Mouse (Mus musculus) bone marrow macrophage, adult 2 months (primary cell): ENCODE data around the gene Pomt2. TPM values are rescaled to one million over a fixed set of nuclear protein-coding genes. Genes with fewer than 3 reads are reported as not detected.
"Not testable (repeated sequence)": the region's sequence is repeated elsewhere in the genome, so short reads cannot be mapped to it uniquely, and the experiment has no call there.

Experiments used
- H3K27ac ChIP-seq: 2 replicates; pipeline ENCODE4 v1.5.1; 2012; ENCODE audit warnings: low read depth, low read length; ENCODE audit not compliant: insufficient read depth
- H3K4me1 ChIP-seq: 2 replicates; pipeline ENCODE4 v1.6.1; 2012; ENCODE audit warnings: low read length; ENCODE audit not compliant: control insufficient read depth, insufficient read depth
- H3K4me3 ChIP-seq: 2 replicates; pipeline ENCODE4 v1.5.1; 2012; ENCODE audit warnings: mild to moderate bottlenecking, low read length, moderate library complexity; ENCODE audit not compliant: insufficient read depth
- CTCF ChIP-seq: IDR thresholded peaks from 2 replicates; pipeline ENCODE4 v1.5.1; 2012; ENCODE audit warnings: low read depth, mild to moderate bottlenecking, low read length, moderate library complexity
- POLR2A ChIP-seq: IDR thresholded peaks from 2 replicates; pipeline ENCODE4 v1.6.1; 2012; ENCODE audit warnings: mild to moderate bottlenecking, low read depth, low read length, borderline replicate concordance
- polyA plus RNA-seq: library from polyadenylated mRNA; stranded (reverse); fragments of >200 nt; gene quantifications from 2 replicates; pipeline ENCODE4 v1.2.4, GENCODE M21; 2012; ENCODE audit not compliant: missing spikeins, insufficient read depth, insufficient read length

Gene Pomt2
- 6.0 and 6.1 TPM in 2 replicates for polyA plus RNA-seq

DNA sequence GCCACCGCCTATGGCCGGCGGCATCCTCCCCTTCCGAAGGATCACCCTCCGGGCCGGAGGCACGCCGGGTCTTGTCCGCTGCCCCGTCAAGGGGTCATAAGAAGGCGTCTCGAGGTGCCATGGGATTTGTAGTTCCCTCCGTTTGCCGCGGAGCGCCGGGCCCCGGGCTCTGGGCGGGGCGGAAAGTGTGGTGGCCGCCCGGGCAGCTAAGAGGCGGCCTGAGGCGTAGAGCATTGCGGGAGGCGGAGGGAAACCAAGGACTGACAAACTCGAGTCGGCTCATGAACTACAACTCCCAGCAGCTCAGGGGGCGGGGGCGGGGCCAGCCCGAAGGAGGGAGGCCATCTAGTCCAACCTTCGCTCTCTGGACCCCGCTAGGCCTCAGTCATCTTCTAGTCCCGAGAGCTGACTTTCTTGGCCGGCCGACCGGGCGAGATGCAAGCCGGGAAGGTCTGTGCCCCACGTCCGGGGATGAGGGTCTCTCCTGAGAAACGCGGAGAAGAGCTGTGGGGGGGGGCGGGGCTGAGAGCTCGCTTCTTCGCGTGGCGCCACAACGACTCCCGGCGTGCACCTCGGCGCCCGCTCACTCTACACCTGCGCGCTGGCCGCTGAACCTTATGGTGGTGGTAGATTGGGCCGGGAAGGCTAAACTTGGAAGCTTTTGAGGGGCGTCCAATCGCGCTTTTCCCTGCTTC is at the start of gene Pomt2:
TSS of gene Pomt2 (minus strand) at position 574 of the 695 bp plus-strand sequence.
- Histone ChIP-seq H3K4me3 (peak within 1 kb of the TSS; percentile 86), H3K4me1 (no peaks in the 10 kb centered on the region), H3K27ac (peak within 1 kb of the TSS; percentile 61)
- TF ChIP-seq POLR2A (no peak), CTCF (no peak)

DNA sequence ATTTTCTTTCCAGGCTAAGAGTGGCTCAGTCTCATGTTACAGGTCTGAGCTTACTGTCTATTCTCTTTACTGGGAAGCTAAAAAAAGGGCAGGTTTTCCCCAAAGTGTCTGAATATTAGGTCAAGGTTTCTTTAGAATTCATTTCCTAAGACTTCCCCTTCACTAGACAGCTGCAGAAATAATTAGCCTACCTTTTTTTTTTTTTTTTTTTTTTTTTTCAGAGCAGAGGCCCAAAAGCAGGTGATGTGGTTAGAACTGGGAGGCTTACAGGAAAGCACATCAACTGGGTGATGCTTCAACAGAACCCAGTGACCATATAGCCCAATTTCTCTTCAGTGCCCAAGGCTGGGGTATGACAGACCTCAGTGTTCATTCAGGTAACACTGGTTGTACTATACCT is 48.5 kb upstream of the Pomt2 start:
- H3K4me1 ChIP-seq = peaks cover 25% of the 10 kb centered on the region
- H3K4me3 ChIP-seq = no peak overlapping the region
- TF ChIP-seq POLR2A = no peak
- TF ChIP-seq CTCF = no peak
- no peak overlapping the region for H3K27ac ChIP-seq

DNA sequence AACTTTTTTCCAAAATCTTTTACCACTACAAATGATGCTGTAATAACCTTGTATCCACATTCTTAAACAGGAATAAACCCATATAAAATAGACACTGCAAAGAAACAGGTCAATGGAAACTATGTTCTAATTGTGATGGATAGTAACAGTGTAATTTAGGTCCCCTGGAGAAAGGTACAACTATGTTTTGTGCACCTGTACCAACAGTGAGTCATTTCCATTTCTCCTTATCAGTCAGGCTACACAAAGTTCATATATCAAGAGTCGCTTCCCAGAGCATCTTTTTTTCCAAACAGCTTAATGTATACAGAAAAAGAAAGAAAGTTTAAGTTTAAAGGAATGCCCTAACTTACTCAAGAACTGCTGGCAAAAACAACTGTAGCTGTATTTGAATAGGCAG is 47.3 kb upstream of the Pomt2 start:
- Histone ChIP-seq H3K27ac (no peak overlapping the region), H3K4me1 (peaks cover 21% of the 10 kb centered on the region), H3K4me3 (no peak overlapping the region)
- TF ChIP-seq CTCF (no peak), POLR2A (no peak)

DNA sequence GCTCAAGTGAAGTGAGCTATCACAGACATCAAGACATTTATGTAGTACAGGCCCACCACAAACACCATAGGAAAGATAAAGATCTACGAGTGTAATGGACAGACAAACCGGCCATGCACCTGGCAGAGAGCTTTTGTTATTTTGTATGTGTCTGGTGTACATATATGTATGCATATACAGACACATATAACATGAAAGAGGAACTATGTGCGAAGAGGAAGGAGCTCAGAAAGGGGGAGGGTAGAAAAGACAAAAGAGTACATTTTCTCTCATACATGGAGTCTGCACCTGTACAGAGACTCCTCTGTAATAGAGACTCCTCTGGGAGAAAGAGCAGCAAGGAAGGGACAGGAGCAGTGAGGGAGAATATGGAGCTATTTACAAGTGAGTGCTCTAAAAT is 45.2 kb upstream of the Pomt2 start:
- TF ChIP-seq POLR2A = no peak
- H3K27ac ChIP-seq = no peak overlapping the region
- peaks cover 17% of the 10 kb centered on the region for H3K4me1 ChIP-seq
- no peak overlapping the region for H3K4me3 ChIP-seq

DNA sequence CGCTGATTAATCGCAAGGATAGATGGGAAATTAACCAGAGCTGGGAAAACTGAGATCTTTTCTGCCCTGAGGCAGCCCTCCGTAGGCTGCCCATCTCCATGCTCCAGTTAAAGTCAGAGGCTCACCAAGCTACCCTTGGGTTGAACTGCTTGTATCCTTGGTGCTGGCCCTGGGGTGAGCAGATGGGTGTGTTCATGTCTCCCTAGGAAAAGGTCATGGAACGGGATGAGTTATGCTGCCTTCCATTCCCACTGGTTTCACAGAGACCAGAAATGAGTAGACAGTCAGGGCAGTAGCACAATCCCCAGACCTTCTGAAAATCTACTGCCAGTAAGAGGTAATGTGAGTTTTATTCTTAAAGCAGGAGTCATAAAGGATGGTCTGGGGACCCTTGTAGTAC is 29.9 kb upstream of the Pomt2 start:
- Histone ChIP-seq H3K4me3 (no peak overlapping the region), H3K4me1 (peaks cover 23% of the 10 kb centered on the region), H3K27ac (no peak overlapping the region)
- TF ChIP-seq CTCF (no peak), POLR2A (no peak)

DNA sequence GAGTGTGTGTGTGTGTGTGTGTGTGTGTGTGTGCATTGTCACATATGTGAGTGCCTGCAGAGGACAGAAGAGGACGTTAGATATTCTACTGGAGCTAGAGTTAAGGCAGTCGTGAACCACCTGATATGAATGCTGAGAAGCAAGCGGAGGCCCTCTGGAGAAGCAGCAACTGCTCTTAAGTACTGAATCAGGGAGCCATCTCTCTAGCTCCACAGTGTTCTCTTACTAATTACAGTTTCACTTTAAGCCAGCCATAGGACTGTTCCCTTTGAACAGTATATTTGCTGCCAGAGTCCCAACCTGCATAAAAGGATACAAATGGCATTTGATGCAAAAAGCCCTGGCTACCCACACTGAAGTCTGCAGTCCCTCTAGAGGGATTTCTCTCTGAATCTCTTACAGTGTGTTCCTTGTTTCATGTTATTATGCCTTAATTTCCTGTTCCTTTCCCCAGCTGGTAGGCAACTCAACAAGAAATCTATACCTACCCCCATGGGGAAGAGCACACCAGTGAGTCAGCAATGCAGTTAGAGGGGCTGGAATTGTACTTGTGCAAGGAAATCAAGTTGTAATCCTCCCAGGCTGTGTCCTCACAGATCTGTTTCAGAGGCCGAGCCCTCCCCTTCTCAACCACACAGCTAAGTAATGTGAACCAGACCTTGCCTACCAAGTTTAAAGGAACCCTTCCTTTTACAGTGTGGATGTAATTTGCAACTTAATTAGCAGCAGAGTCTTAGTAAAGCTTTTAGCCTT is 27.6 kb upstream of the Pomt2 start:
- H3K4me1 ChIP-seq = peaks cover 23% of the 10 kb centered on the region
- H3K27ac ChIP-seq = peak overlapping the region; percentile 59
- TF ChIP-seq CTCF (no peak), POLR2A (no peak)
- 0 out of 2 replicates have a peak overlapping the region, but pooled peaks have one; percentile 1 for H3K4me3 ChIP-seq

DNA sequence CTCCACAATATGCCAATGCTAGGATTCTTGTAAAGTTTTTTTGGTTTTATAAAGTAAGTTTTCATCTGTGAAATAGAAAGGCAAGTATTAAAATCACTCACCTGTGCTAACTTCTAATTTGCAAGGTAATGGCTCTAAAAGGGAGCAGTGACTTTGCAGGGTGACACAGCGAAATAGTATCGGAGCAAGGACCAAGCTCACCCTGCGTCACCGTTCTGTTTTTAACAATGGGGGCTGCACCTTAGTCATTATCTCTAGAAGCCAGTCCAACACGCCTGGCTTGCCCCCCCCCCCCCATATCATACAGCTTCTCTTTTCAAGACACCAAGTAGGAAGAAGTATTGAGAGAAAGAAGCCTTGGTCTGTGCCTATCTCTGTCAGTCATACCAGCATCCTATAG is 13.0 kb upstream of the Pomt2 start:
- Histone ChIP-seq H3K27ac (no peak overlapping the region), H3K4me1 (no peaks in the 10 kb centered on the region), H3K4me3 (no peak overlapping the region)
- no peak for TF ChIP-seq POLR2A

DNA sequence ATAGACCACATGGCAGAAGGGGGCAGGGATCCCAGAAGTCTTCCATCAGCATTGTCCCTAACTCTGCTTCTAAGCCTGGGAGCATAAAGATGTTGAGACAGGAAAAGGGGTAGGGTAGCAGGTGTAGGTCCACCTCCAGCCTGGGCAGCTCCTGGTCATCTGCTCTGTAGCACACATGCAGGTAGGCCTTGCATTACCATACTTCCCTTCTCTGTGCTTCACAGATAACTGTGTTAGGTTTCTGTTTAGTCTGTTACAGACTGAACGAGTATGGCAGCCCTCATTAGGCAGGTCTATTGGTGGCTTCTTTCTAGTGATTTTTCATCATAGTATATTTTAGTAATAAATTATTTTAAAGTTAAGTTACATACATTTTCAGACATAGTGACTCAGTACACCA is 12.5 kb upstream of the Pomt2 start:
- Histone ChIP-seq H3K27ac (no peak overlapping the region), H3K4me1 (no peaks in the 10 kb centered on the region), H3K4me3 (no peak overlapping the region)
- TF ChIP-seq POLR2A (no peak), CTCF (no peak)

DNA sequence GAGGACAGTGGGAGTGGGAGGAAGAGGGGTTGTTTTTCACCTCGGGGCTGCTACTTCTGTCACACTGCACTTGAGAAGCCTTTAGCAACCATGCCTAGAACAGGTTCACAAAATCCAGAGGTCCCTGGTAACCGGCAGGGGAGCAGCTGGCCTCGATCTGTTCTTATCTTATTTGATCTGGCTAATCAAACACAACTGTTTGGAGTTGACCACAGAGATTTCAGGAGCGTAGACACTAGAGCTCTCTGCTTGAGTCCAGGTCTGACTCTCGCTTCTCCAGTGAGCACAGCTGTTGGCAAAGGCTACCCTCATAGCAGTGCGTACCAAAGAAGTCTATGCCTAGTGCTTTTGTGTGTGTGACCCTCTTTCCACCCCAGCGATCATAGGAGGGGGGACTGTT is 10.3 kb upstream of the Pomt2 start:
- no peak for TF ChIP-seq CTCF
- no peak for TF ChIP-seq POLR2A
- Histone ChIP-seq H3K4me1 (no peaks in the 10 kb centered on the region), H3K4me3 (no peak overlapping the region), H3K27ac (no peak overlapping the region)

DNA sequence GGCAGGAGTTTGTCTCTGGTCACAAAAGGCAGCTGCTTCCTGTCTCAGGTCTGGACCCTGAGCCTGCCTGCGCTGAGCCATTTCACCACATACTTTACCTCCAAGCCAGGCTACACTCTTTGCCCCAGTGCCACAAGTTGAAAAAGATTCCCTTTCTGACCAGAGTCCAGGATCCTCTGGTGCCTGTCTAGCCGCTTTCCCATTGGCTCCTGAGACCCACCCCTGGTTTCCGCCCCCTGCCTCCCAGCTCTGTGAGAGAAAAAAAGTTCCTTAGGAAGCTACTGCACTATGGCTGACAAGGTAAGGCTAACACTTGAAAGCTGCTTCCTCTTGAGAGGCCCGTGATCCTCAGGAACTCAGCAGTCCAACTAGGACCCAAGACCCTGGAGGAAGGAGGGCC is 9.6 kb upstream of the Pomt2 start:
- no peak overlapping the region for H3K4me3 ChIP-seq

DNA sequence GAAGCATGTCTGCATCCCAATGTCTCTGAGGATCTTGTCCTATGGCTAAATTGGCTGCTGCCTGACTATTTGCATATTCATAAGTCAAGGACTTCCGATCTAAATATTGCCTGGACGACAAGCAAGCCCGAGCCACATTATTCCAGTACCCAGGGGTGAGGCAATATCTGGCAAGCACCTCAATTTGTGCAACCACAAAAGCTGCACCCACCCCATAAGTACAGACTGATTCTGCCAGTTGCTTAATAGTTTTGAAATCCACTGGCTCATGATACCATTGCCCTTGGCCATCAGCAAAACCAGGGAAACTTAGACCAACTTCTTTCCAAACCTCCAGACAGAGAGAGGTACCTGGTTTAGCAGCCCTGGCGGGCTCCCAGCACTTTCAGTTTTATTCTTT is 6.7 kb upstream of the Pomt2 start:
- not testable (repeated sequence) for H3K27ac ChIP-seq, H3K4me1 ChIP-seq, H3K4me3 ChIP-seq

More for the DNA sequence above, 9.6 kb upstream of the Pomt2 start:
- TF ChIP-seq CTCF (no peak), POLR2A (no peak)
- Histone ChIP-seq H3K27ac (no peak overlapping the region), H3K4me1 (no peaks in the 10 kb centered on the region)
